Mouse (Mus musculus) kidney, postnatal 36 days (tissue): ENCODE measurements around the gene Ncstn.

Experiments
- DNase-seq, 2 experiments: peaks; one replicate each; pipeline ENCODE4 v3.0.0; 2021 to 2022; ENCODE audit warnings: mixed read lengths in 2 of 2

Gene Ncstn

DNA sequence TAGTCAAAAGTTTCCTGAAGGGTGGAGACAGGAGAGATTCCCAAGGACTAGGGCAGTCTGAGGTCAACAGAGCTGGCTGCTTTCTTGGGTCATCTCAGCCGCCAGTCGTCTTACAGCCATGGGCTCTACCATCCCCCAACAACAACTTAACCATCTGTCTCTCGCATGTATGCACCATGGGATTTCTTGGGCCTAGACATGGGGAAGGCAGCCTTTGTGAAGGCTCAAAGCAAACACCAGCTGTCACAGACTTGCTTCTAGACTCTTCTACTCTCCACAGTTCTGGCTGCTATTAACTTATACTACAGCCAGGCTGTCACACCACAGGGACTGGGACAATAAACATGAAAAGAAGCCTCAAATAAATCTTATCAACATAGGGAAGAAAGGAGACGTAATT is 11.0 kb downstream of the Ncstn start:
- DNase-seq = no peak

DNA sequence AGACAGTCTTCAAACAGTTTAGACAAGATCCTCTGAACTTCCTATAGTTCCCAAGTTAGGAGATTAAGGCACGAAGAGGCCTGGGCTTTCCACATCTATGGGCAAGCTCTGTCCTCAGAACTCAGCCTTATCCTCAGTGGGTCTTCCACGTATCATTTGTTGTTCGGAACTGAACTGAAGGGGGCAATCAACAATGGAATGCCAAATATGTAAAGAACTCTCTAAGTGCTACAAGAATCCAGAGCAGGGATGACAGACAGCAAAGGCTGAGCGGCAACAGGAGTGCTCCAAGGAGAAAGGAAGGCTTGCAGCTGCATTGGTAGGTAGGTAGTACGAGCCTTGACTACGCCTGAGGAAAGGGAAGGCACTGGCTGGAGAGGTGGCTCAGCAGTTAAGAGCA is 12.4 kb downstream of the Ncstn start:
- DNase-seq = no peak

GRCm38 (mm10) chr1:172064613-172065141 is 17.9 kb downstream of the Ncstn start:
- no peak for DNase-seq

DNA sequence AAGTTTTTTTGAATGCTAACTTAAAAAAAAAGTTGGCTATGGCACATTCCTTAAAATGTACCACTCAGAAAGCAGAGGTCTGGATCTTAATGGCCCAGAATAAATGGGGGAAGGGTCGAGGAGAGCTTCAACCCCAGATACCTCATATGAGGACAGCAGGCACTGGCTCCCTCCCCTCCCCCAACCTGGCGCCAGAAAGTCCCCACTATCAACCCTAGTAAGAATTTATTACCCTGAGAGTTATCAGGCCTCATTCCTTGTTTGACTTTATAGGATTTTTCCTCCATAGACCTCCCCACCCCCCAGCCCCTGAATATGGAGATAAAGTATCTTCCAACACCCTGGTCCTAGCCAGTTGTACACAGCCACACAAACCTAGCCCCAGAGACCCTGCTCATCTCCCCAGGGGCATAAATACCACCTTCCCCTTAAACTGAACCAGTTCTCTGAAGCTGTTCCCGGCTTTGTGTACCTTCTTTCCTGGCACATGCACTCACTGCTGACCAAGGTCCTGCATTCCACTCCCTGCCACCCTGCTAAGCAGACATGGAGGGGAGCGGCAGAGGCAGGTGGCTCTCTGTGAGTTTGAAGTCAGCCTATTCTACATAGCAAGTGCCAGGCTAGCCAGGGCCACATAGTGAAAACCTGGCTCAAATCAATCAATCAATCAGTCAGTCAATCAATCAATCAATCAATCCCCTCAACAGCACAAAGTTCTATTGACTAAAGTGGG is 19.1 kb downstream of the Ncstn start:
- DNase-seq = no peak

DNA sequence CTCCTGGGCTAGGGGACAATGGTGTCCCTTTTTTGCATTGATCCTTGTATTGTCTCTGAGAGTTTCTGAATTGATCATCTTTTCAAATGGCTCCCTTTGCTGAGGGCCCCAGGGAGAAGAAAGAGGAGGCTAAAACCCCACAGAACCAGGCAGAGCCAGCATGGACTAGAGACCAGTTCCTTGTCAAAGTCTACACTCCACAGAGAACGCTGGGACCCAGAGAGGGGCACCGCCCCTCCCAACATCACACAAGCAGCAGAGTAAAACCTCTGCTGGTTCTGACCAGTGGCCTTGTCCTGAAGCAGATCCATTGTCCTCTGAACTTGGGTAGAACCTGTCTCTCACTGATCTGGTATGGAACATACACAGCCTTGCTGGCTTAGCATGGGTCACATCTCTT is 20.5 kb downstream of the Ncstn start:
- DNase-seq = no peak

DNA sequence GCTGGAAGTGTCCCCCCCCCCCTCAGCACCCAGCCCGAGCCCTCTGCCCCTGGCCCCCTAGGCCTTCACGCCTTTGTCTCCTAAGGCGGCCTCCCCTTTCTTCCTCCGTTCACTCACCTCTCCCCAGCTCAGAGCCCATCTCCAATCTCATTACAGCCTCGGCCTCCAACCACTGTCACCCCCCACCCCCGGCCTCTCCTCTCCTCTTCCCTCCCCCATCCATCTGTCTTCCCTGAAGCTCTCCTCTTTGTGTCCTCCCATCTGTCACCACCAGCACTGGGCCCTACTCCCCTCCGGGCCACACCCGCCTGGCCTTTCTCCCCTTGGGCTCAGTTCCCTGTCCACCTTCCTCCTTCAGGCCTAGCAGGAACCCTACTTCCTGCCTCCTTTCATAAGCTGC is 21.4 kb downstream of the Ncstn start:
- DNase-seq = no peak

DNA sequence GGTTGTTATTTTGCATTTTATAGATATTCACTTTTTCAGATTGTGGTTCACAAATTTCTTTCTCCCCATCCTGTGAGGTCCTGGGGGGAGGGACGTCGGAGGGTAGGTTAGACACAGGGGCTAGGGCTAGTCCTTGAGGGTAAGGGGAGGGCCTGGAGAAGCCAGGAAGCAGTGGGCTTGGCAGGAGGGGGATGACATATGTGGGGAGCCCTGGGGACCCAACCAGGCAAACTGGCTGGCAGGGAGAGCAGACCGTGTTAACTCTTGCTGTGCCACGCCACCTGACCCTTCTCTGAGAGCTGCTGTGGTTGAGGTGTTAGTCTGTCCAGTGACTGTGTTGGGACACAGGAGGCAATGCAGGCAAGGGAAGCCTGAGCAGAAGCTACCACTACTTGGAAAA is 21.9 kb downstream of the Ncstn start:
- no peak for DNase-seq

DNA sequence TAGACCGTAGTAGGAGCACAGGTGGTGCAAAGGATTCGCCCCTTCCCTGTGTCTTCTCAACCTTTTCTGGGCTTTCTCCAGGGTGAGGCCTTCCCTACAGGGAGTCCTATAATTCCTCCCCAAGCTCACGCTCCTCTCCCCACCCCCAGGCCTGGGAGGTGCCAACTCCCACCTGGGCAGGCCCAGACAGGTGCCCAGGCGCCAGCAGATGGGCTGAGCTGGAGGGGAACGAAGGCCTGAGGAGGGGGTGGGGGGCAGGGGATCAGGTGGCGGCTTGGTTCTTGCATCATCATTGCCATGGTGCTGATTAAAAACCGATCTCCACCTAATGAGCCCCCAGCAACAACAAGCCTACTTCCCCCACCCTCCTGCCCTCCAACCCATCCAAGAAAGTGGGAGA is 23.7 kb downstream of the Ncstn start:
- no peak for DNase-seq

DNA sequence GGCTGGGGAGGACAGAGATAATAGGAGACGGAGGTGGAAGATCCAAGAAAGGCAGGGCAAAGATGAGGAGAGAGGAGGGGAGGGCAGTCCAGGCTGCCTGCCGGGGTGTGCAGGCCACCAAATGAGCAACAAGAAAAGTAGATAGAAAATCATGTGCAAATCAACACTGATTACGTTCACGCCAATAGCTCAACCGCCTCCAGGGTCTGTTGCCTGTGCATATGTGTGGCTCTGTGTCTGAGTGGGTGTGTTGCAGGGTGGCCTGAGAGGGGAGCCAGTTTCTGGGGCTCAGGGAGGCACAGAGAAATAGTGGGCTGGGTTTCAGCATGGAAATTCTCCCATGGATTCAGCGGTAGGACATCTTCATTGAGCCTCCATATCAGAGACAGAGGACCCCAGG is 24.3 kb downstream of the Ncstn start:
- DNase-seq = no peak

- DNase-seq = no peak
Observed at GRCm38 (mm10) chr1:172057491-172057921, 25.1 kb downstream of the Ncstn start, which contains the start of gene Nhlh1. TSS of gene Nhlh1 (minus strand) at chr1:172057573.

DNA sequence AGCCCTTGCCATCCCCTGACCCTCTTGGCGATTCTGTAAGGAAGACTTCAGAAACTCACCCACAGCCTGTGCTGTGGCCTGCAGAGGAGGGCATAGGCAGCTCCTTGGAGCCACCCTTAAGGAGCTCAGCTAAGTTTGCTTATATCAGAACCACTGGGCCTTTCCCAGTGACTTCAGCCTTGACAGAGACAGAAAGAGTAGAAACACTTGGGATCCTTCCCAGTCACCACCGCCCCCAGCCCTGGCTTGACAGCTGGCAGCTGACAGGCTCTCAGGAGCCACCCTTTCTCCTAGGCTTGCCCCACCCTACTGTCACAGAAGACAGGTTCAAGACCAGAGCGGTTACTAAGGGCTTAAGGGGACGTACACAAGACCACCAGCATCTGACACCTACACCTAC is 26.3 kb downstream of the Ncstn start:
- no peak for DNase-seq

- DNase-seq = no peak
Observed at GRCm38 (mm10) chr1:172053541-172054440, 28.8 kb downstream of the Ncstn start.

- no peak for DNase-seq
Observed at GRCm38 (mm10) chr1:172052766-172053279, 29.8 kb downstream of the Ncstn start.

GRCm38 (mm10) chr1:172049131-172049782 is 33.3 kb downstream of the Ncstn start:
- DNase-seq = no peak

DNA sequence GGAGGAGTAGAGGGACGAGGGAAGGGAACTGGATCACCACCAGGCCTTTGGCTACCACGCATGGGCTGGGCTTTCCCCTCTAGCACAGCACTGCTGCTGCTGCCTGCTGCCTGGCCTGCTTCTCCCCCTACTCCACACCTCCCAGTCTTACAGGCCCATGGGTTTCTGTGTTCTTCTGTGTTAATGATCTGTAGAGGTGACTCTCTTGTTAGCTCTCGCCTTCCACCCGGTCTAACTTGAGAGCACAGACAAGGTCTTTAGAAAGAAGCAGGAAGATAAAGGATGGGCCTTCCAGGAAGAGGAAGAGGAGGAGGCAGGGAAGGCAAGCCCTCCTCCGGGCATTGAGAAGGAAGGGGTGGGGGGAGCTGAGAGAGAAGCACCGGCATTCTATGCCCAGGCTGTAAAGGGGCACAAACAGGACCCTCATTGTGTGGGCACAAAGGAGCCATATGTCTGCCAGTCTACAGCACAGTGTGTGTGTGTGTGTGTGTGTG is 34.3 kb downstream of the Ncstn start:
- DNase-seq = peak in 1 of 2 experiments; percentile 12

GRCm38 (mm10) chr1:172046938-172047337 is 35.7 kb downstream of the Ncstn start:
- peak; percentile 52 to 81 for DNase-seq

- DNase-seq = no peak
Observed at GRCm38 (mm10) chr1:172046410-172046809, 36.2 kb downstream of the Ncstn start.

- no peak for DNase-seq
Observed at GRCm38 (mm10) chr1:172029914-172030313, 52.7 kb downstream of the Ncstn start.

DNA sequence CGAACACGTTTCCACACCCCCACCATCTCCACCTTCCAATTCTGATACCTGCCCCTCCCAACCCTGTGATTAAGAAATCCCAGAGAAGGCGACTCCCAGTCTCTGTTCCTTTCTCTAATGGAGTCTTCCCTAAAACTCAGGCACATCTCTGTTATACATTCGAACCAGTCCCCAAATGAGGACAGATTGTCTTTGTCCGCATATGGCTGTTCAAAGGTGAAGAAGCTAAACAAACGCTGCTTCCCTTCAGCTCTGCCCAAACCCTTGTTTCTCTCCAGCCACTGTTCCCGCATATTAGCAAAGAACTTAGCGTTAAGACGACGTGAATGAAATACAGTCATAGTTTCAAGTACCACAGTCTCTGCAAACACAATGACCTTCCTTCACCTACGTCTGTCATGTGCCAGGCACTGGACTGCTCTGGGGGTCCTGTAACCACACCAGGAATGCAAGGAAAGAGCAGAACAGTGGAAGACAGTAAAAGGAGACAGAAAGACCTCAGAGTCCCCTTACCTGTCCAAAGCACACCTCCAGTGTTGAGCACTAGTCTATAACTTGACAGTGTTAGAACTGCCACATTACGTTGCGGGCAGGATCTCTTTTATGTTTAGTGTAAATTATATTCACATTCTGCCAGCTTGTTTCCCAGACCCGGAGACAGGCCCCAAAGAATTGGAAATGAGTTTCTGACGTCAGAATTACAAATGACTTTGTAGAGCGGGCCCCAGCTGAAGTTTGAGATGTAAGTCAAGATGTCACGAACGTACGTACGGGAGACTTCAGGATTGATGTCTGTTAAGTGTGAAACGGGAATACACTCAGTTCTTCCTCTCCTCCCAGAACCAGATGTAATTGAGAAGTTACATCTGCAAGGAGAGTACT is 54.0 kb downstream of the Ncstn start, which contains the start of gene Vangl2:
Gene Vangl2 (minus strand): TSS at position 51 of the 882 bp plus-strand sequence.
- no peak for DNase-seq

- DNase-seq = no peak
Observed at GRCm38 (mm10) chr1:172027809-172028102, 54.8 kb downstream of the Ncstn start.

- DNase-seq = peak; percentile 87 to 96
Observed at GRCm38 (mm10) chr1:172027010-172027808, 55.4 kb downstream of the Ncstn start.
